Mouse (Mus musculus) heart, adult 2 months (tissue): ENCODE data around the gene Rps5.

Experiments
- CTCF ChIP-seq: fragments of 200-600 bp; IDR thresholded peaks from 2 replicates; pipeline ENCODE4 v1.8.1; 2022; ENCODE audit warnings: antibody characterized with exemption, mild to moderate bottlenecking, moderate library complexity
- POLR2A ChIP-seq: fragments of 200-500 bp; IDR thresholded peaks from 2 replicates; pipeline ENCODE4 v1.6.1; 2011; ENCODE audit warnings: mild to moderate bottlenecking, low read depth, low read length, control low read depth; ENCODE audit not compliant: insufficient read depth

- no peak for TF ChIP-seq CTCF
- no peak for TF ChIP-seq POLR2A
These were observed 35.4 kb downstream of the Rps5 start for GRCm38 (mm10) chr7:12957511-12957910.
